Mouse (Mus musculus) liver, adult 2 months (tissue): ENCODE data around the gene Rbbp5. TPM values are rescaled to one million over a fixed set of nuclear protein-coding genes. Genes with fewer than 3 reads are reported as not detected.

ENCODE experiments used
- DNase-seq: peaks from one replicate; pipeline ENCODE4 v3.0.0-alpha.2; 2011; ENCODE audit warnings: low read depth, low spot score; ENCODE audit errors: extremely low read depth
- H3K27ac ChIP-seq: fragments of 200-500 bp; replicated peaks from 2 replicates; pipeline ENCODE4 v1.5.1; 2012; ENCODE audit warnings: low read depth, mild to moderate bottlenecking, control low read depth, inconsistent platforms, low read length; ENCODE audit not compliant: insufficient read depth
- H3K27me3 ChIP-seq: fragments of 200-500 bp; 2 replicates; pipeline ENCODE4 v1.6.1; 2012; ENCODE audit warnings: mild to moderate bottlenecking, moderate library complexity, low read length, inconsistent platforms; ENCODE audit not compliant: control insufficient read depth, insufficient read depth
- H3K36me3 ChIP-seq: fragments of 200-500 bp; 2 replicates; pipeline ENCODE4 v1.6.1; 2012; ENCODE audit warnings: low read length, inconsistent platforms; ENCODE audit not compliant: control insufficient read depth, insufficient read depth
- H3K4me1 ChIP-seq: fragments of 200-500 bp; 2 replicates; pipeline ENCODE4 v1.6.1; 2011; ENCODE audit warnings: low read length; ENCODE audit not compliant: control insufficient read depth, insufficient read depth
- H3K4me3 ChIP-seq: fragments of 200-500 bp; 2 replicates; pipeline ENCODE4 v1.5.1; 2011; ENCODE audit warnings: low read depth, mild to moderate bottlenecking, control low read depth, low read length, moderate library complexity; ENCODE audit not compliant: insufficient read depth
- H3K79me2 ChIP-seq: fragments of 200-500 bp; 2 replicates; pipeline ENCODE4 v1.6.1; 2012; ENCODE audit warnings: inconsistent platforms, mild to moderate bottlenecking, low read length, moderate library complexity; ENCODE audit not compliant: control insufficient read depth, insufficient read depth
- H3K9ac ChIP-seq: fragments of 200-500 bp; 2 replicates; pipeline ENCODE4 v1.6.1; 2012; ENCODE audit warnings: low read depth, mild to moderate bottlenecking, control low read depth, inconsistent platforms, low read length
- CTCF ChIP-seq: fragments of 200-500 bp; IDR thresholded peaks from 2 replicates; pipeline ENCODE4 v1.5.1; 2011; ENCODE audit warnings: low read depth, low read length, control low read depth
- POLR2A ChIP-seq: fragments of 200-500 bp; IDR thresholded peaks from 2 replicates; pipeline ENCODE4 v1.6.1; 2011; ENCODE audit warnings: low read length, control low read depth; ENCODE audit not compliant: insufficient read depth; ENCODE audit errors: extremely low read depth
- WGBS: fragments of 180-500 bp; shearing (Covaris S2); methylation state at CpG from one replicate; pipeline ENCODE4 v1.1.7; 2018; 5-methylcytosine and 5-hydroxymethylcytosine counted together
- polyA plus RNA-seq: library from polyadenylated mRNA; depleted of rRNA; stranded (reverse); fragments of >200 nt; gene quantifications from 2 replicates; pipeline ENCODE4 v1.2.3, GENCODE M21; 2012; rRNA removed
- total RNA-seq: library from RNA; depleted of rRNA; stranded (reverse); fragments of >200 nt; gene quantifications from 2 replicates; pipeline ENCODE4 v1.2.3, GENCODE M21; 2014; rRNA removed

Gene Rbbp5
- total and polyA plus RNA-seq, 2 experiments, result 10.2 to 21.4 TPM

- H3K27me3 ChIP-seq, result peaks cover 21% of the 10 kb centered on the region
- 6% methylated on average over 14 of the region's 14 CpGs for WGBS
- H3K27ac ChIP-seq, result no peak overlapping the region
- no peak for DNase-seq
- no peak overlapping the region for H3K4me3 ChIP-seq
- no peak for TF ChIP-seq POLR2A
- TF ChIP-seq CTCF, result no peak
- H3K79me2 ChIP-seq, result no peaks in the 10 kb centered on the region
- H3K36me3 ChIP-seq, result no peaks in the 10 kb centered on the region
- no peak overlapping the region for H3K9ac ChIP-seq
- no peaks in the 10 kb centered on the region for H3K4me1 ChIP-seq
These were observed 64.1 kb downstream of the Rbbp5 start for GRCm38 (mm10) chr1:132541171-132541823.

GRCm38 (mm10) chr1:132541824-132542599 is 64.8 kb downstream of the Rbbp5 start:
- no peaks in the 10 kb centered on the region for H3K79me2 ChIP-seq
- 18% methylated on average over 5 of the region's 5 CpGs for WGBS
- H3K36me3 ChIP-seq, result no peaks in the 10 kb centered on the region
- no peaks in the 10 kb centered on the region for H3K4me1 ChIP-seq
- no peak overlapping the region for H3K4me3 ChIP-seq
- TF ChIP-seq POLR2A, result no peak
- TF ChIP-seq CTCF, result no peak
- H3K27ac ChIP-seq, result no peak overlapping the region
- DNase-seq, result no peak
- H3K27me3 ChIP-seq, result peaks cover 21% of the 10 kb centered on the region
- no peak overlapping the region for H3K9ac ChIP-seq

GRCm38 (mm10) chr1:132542762-132543306 is 65.7 kb downstream of the Rbbp5 start, which contains the start of gene Cntn2:
Gene Cntn2 (minus strand): TSS chr1:132543256.
- Histone ChIP-seq H3K9ac (no peak within 1 kb of the TSS), H3K36me3 (no peaks in the 10 kb centered on the region), H3K27ac (no peak within 1 kb of the TSS), H3K4me3 (no peak within 1 kb of the TSS), H3K27me3 (peaks cover 21% of the 10 kb centered on the region), H3K4me1 (no peaks in the 10 kb centered on the region), H3K79me2 (no peaks in the 10 kb centered on the region)
- DNase-seq, result no peak
- no peak for TF ChIP-seq CTCF
- TF ChIP-seq POLR2A, result no peak
- WGBS, result 6% methylated on average over 30 of the region's 30 CpGs

DNA sequence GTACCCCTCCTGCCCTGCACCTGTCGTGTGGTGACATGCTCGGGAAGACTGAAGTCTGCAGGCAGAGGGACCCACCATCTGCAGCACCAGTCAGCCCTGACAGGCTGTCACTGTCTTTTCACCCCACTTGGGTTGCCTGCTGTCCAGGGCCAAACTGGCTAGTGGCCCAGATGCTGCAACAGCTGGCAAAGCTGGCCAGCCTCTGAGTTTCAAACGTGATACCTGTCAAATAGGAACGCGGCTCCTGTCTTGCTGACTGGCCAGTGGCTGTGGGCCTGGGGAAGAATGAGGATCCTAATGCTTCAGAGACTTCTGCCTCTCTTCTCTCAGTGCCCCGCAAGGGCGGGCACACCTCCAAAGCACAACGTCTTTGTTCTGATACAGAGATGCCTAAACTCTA is 66.6 kb downstream of the Rbbp5 start:
- TF ChIP-seq POLR2A (no peak), CTCF (no peak)

More for the DNA sequence above, 66.6 kb downstream of the Rbbp5 start:
- peak; percentile 53 for DNase-seq
- no peaks in the 10 kb centered on the region for H3K4me1 ChIP-seq
- H3K79me2 ChIP-seq, result no peaks in the 10 kb centered on the region
- no peaks in the 10 kb centered on the region for H3K36me3 ChIP-seq
- H3K27ac ChIP-seq, result no peak overlapping the region
- peaks cover 23% of the 10 kb centered on the region for H3K27me3 ChIP-seq
- WGBS, result 49% methylated on average over 8 of the region's 8 CpGs
- no peak overlapping the region for H3K4me3 ChIP-seq
- no peak overlapping the region for H3K9ac ChIP-seq

Other genes starting within 250 kb of the Rbbp5 start
- not detected in 2 replicates for gene Gm10188, start 247.6 kb upstream of the Rbbp5 start, total RNA-seq
- not detected in 2 replicates for gene Gm10188, start 247.6 kb upstream of the Rbbp5 start, polyA plus RNA-seq
- 0.18 and 0.81 TPM in 2 replicates for gene Klhdc8a, start 178.7 kb upstream of the Rbbp5 start, total RNA-seq
- gene Klhdc8a, start 178.7 kb upstream of the Rbbp5 start, polyA plus RNA-seq, result 1.2 and 1.4 TPM in 2 replicates
- gene Nuak2, start 161.2 kb upstream of the Rbbp5 start, total RNA-seq, result 3.8 and 4.8 TPM in 2 replicates
- gene Nuak2, start 161.2 kb upstream of the Rbbp5 start, polyA plus RNA-seq, result 6.4 and 8.0 TPM in 2 replicates
- gene Tmcc2, start 86.1 kb upstream of the Rbbp5 start, total RNA-seq, result 1.6 and 1.9 TPM in 2 replicates
- gene Tmcc2, start 86.1 kb upstream of the Rbbp5 start, polyA plus RNA-seq, result 2.2 and 2.5 TPM in 2 replicates
- 8.9 and 10.1 TPM in 2 replicates for gene Dstyk, start 59.8 kb upstream of the Rbbp5 start, total RNA-seq
- 3.6 and 4.1 TPM in 2 replicates for gene Dstyk, start 59.8 kb upstream of the Rbbp5 start, polyA plus RNA-seq
- gene Tmem81, start 28.9 kb downstream of the Rbbp5 start, total RNA-seq, result 1.4 and 1.8 TPM in 2 replicates
- 1.0 and 1.5 TPM in 2 replicates for gene Tmem81, start 28.9 kb downstream of the Rbbp5 start, polyA plus RNA-seq
- under 0.01 and 0.07 TPM in 2 replicates for gene Cntn2, start 65.9 kb downstream of the Rbbp5 start, total RNA-seq
- gene Cntn2, start 65.9 kb downstream of the Rbbp5 start, polyA plus RNA-seq, result 0.11 and 0.48 TPM in 2 replicates